Mouse (Mus musculus) bone marrow, adult 2 months (tissue): ENCODE measurements around the gene Efna5.

Experiments used
- CTCF ChIP-seq: fragments of 200-500 bp; IDR thresholded peaks from 2 replicates; pipeline ENCODE4 v1.5.1; 2011; ENCODE audit warnings: low read length, control low read depth; ENCODE audit not compliant: control insufficient read depth, insufficient read depth
- POLR2A ChIP-seq: fragments of 200-500 bp; IDR thresholded peaks from 2 replicates; pipeline ENCODE4 v1.6.1; 2011; ENCODE audit warnings: low read depth, mild to moderate bottlenecking, control low read depth, low read length, borderline replicate concordance; ENCODE audit not compliant: control insufficient read depth

DNA sequence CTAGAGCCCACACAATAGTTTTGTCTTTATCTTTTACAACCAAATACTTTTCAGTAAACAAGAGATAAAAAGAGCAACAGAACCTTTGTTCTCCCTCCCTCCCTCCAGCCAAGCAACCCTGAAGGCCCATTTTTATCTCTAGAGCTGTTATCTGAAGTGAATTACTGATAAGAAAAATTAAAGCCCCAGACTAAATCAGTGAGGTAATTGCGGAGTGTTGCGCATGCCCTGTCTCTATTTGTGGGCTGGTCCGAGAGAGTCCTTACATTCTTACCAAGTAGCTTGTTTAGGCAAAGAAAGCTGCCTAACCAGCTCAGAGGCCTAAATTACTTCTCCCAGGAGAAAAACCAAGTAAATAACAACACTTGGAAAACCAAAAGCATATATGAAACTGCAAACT lies 167.7 kb downstream of the Efna5 start:
- TF ChIP-seq CTCF: no peak
- TF ChIP-seq POLR2A: no peak
